Mouse (Mus musculus) myocyte (in vitro differentiated cells): ENCODE data around the gene Prkn. TPM values are rescaled to one million over a fixed set of nuclear protein-coding genes. Genes with fewer than 3 reads are reported as not detected.
A peak's percentile ranks its signal among the peaks of the same experiment; 100 is the strongest.

ENCODE experiments used
- H3K27me3 ChIP-seq: one replicate; pipeline ENCODE4 v1.6.1; 2011; ENCODE audit not compliant: control insufficient read depth, insufficient read depth, insufficient read length
- H3K36me3 ChIP-seq: one replicate; pipeline ENCODE4 v1.6.1; 2011; ENCODE audit not compliant: control insufficient read depth, insufficient read depth
- H3K4me2 ChIP-seq: one replicate; pipeline ENCODE4 v1.6.1; 2011; ENCODE audit warnings: low read depth, control low read depth
- H3K4me3 ChIP-seq: one replicate; pipeline ENCODE4 v1.5.1; 2011; ENCODE audit warnings: mild to moderate bottlenecking, control low read depth, moderate library complexity
- H3K79me2 ChIP-seq: one replicate; pipeline ENCODE4 v1.6.1; 2011; ENCODE audit not compliant: control insufficient read depth, insufficient read depth
- H3ac ChIP-seq: one replicate; pipeline ENCODE4 v1.6.1; 2011; ENCODE audit not compliant: control insufficient read depth, insufficient read length
- CEBPB ChIP-seq: IDR thresholded peaks from 2 replicates; pipeline ENCODE4 v1.6.1; 2011; ENCODE audit warnings: mild to moderate bottlenecking, moderate library complexity; ENCODE audit not compliant: poor library complexity, insufficient read depth, severe bottlenecking
- E2F4 ChIP-seq: IDR thresholded peaks from one replicate; pipeline ENCODE4 v1.6.1; 2011; ENCODE audit warnings: mild to moderate bottlenecking, control low read depth, moderate library complexity; ENCODE audit not compliant: insufficient read depth
- MAX ChIP-seq: IDR thresholded peaks from one replicate; pipeline ENCODE4 v1.6.1; 2011; ENCODE audit warnings: low read depth, mild to moderate bottlenecking, control low read depth
- MYOD1 ChIP-seq, 3 experiments: IDR thresholded peaks; one replicate each; pipeline ENCODE4 v1.6.1; 2011; ENCODE audit warnings: control low read depth in 2 of 3, low read depth in 2 of 3, mild to moderate bottlenecking in 2 of 3, moderate library complexity in 1 of 3; ENCODE audit not compliant: insufficient read length in 2 of 3, control insufficient read depth in 1 of 3
- MYOG ChIP-seq, 3 experiments: IDR thresholded peaks; one replicate each; pipeline ENCODE4 v1.6.1; 2011; ENCODE audit warnings: control low read depth in 2 of 3, low read depth in 2 of 3, mild to moderate bottlenecking in 2 of 3; ENCODE audit not compliant: insufficient read length in 2 of 3, control insufficient read depth in 1 of 3, insufficient read depth in 1 of 3
- POLR2A ChIP-seq: IDR thresholded peaks from one replicate; pipeline ENCODE4 v1.6.1; 2011; ENCODE audit warnings: low read depth, mild to moderate bottlenecking, control low read depth, moderate library complexity; ENCODE audit not compliant: insufficient read length
- POLR2AphosphoS2 ChIP-seq: IDR thresholded peaks from one replicate; pipeline ENCODE4 v1.6.1; 2011; ENCODE audit warnings: low read depth, control low read depth; ENCODE audit not compliant: insufficient read length
- REST ChIP-seq: IDR thresholded peaks from one replicate; pipeline ENCODE4 v1.6.1; 2011; ENCODE audit warnings: mild to moderate bottlenecking, control low read depth, moderate library complexity; ENCODE audit not compliant: insufficient read depth, insufficient read length
- SRF ChIP-seq: IDR thresholded peaks from one replicate; pipeline ENCODE4 v1.6.1; 2011; ENCODE audit warnings: low read depth; ENCODE audit not compliant: control insufficient read depth, insufficient read length
- TCF12 ChIP-seq: IDR thresholded peaks from one replicate; pipeline ENCODE4 v1.6.1; 2011; ENCODE audit warnings: mild to moderate bottlenecking, control low read depth; ENCODE audit not compliant: poor library complexity, insufficient read depth, severe bottlenecking
- TCF3 ChIP-seq: IDR thresholded peaks from one replicate; pipeline ENCODE4 v1.6.1; 2011; ENCODE audit warnings: low read depth, control low read depth; ENCODE audit not compliant: insufficient read length
- USF1 ChIP-seq: IDR thresholded peaks from one replicate; pipeline ENCODE4 v1.6.1; 2011; ENCODE audit warnings: low read depth, mild to moderate bottlenecking, control low read depth, moderate library complexity
- polyA plus RNA-seq: library from polyadenylated mRNA; unstranded; fragments of >200 nt; fragmentation: generic; extraction: Trizol; gene quantifications from one replicate; pipeline ENCODE4 v1.2.1, GENCODE M21; 2012; ENCODE audit warnings: missing spikeins

Prkn gene
- polyA plus RNA-seq, 1 experiment: 0.26 TPM

- Histone ChIP-seq H3K79me2 (no peaks in the 10 kb centered on the region), H3K4me3 (no peak overlapping the region), H3K36me3 (no peaks in the 10 kb centered on the region), H3K4me2 (no peak overlapping the region), H3K27me3 (no peaks in the 10 kb centered on the region), H3ac (no peak overlapping the region)
- TF ChIP-seq SRF (no peak), POLR2AphosphoS2 (no peak), TCF12 (no peak), MYOD1 (IDR thresholded peaks at IDR 0.05; ENCODE audit: control insufficient read depth in 1 of 3, insufficient read length in 2 of 3, low read depth in 2 of 3) (no peak), USF1 (no peak), REST (no peak), POLR2A (no peak), CEBPB (no peak), MAX (no peak), TCF3 (no peak), MYOG (IDR thresholded peaks at IDR 0.05; ENCODE audit: control insufficient read depth in 1 of 3, insufficient read depth in 1 of 3, insufficient read length in 2 of 3, low read depth in 2 of 3) (no peak)
These were observed 1205.7 kb downstream of the Prkn start for GRCm38 (mm10) chr17:12045861-12046273.

- Histone ChIP-seq H3K4me2 (no peak overlapping the region), H3K36me3 (no peaks in the 10 kb centered on the region), H3K27me3 (no peaks in the 10 kb centered on the region), H3K4me3 (no peak overlapping the region), H3ac (no peak overlapping the region), H3K79me2 (no peaks in the 10 kb centered on the region)
- TF ChIP-seq MAX: no peak
- TF ChIP-seq POLR2AphosphoS2: no peak
- TF ChIP-seq MYOG (IDR thresholded peaks at IDR 0.05; ENCODE audit: control insufficient read depth in 1 of 3, insufficient read depth in 1 of 3, insufficient read length in 2 of 3, low read depth in 2 of 3): no peak
- TF ChIP-seq REST: no peak
- TF ChIP-seq E2F4: no peak
- TF ChIP-seq USF1: no peak
- TF ChIP-seq POLR2A: no peak
- TF ChIP-seq TCF3: no peak
- no peak for TF ChIP-seq MYOD1 (IDR thresholded peaks at IDR 0.05; ENCODE audit: control insufficient read depth in 1 of 3, insufficient read length in 2 of 3, low read depth in 2 of 3)
- no peak for TF ChIP-seq SRF
- TF ChIP-seq TCF12: no peak
- TF ChIP-seq CEBPB: no peak
These were observed 1206.8 kb downstream of the Prkn start for GRCm38 (mm10) chr17:12047032-12047431.

GRCm38 (mm10) chr17:12047523-12047922, 1207.3 kb downstream of the Prkn start:
- H3K27me3 ChIP-seq: no peaks in the 10 kb centered on the region
- H3ac ChIP-seq: no peak overlapping the region
- no peaks in the 10 kb centered on the region for H3K36me3 ChIP-seq
- no peak overlapping the region for H3K4me3 ChIP-seq
- H3K79me2 ChIP-seq: no peaks in the 10 kb centered on the region
- no peak overlapping the region for H3K4me2 ChIP-seq
- TF ChIP-seq REST (no peak), USF1 (no peak), CEBPB (no peak), POLR2AphosphoS2 (no peak), E2F4 (no peak), MYOG (IDR thresholded peaks at IDR 0.05; ENCODE audit: control insufficient read depth in 1 of 3, insufficient read depth in 1 of 3, insufficient read length in 2 of 3, low read depth in 2 of 3) (no peak), SRF (no peak), POLR2A (no peak), TCF3 (no peak)

GRCm38 (mm10) chr17:12048695-12049490, 1208.7 kb downstream of the Prkn start:
- TF ChIP-seq REST (no peak), CEBPB (no peak), MYOG (IDR thresholded peaks at IDR 0.05; ENCODE audit: control insufficient read depth in 1 of 3, insufficient read depth in 1 of 3, insufficient read length in 2 of 3, low read depth in 2 of 3) (no peak), E2F4 (no peak), MAX (no peak)
- Histone ChIP-seq H3ac (no peak overlapping the region), H3K79me2 (no peaks in the 10 kb centered on the region)

GRCm38 (mm10) chr17:12050261-12050660, 1210.1 kb downstream of the Prkn start:
- Histone ChIP-seq H3K27me3 (no peaks in the 10 kb centered on the region), H3K36me3 (no peaks in the 10 kb centered on the region), H3K4me3 (no peak overlapping the region), H3K4me2 (no peak overlapping the region), H3K79me2 (no peaks in the 10 kb centered on the region), H3ac (no peak overlapping the region)
- TF ChIP-seq MYOD1 (IDR thresholded peaks at IDR 0.05; ENCODE audit: control insufficient read depth in 1 of 3, insufficient read length in 2 of 3, low read depth in 2 of 3): no peak
- TF ChIP-seq REST: no peak
- TF ChIP-seq SRF: no peak
- no peak for TF ChIP-seq E2F4
- TF ChIP-seq POLR2AphosphoS2: no peak
- TF ChIP-seq TCF3: no peak
- TF ChIP-seq MAX: no peak
- no peak for TF ChIP-seq TCF12
- no peak for TF ChIP-seq POLR2A
- no peak for TF ChIP-seq MYOG (IDR thresholded peaks at IDR 0.05; ENCODE audit: control insufficient read depth in 1 of 3, insufficient read depth in 1 of 3, insufficient read length in 2 of 3, low read depth in 2 of 3)
- TF ChIP-seq CEBPB: no peak
- no peak for TF ChIP-seq USF1

More at GRCm38 (mm10) chr17:12048695-12049490, 1208.7 kb downstream of the Prkn start:
- H3K4me3 ChIP-seq: no peak overlapping the region
- H3K36me3 ChIP-seq: no peaks in the 10 kb centered on the region
- no peaks in the 10 kb centered on the region for H3K27me3 ChIP-seq
- peak overlapping the region; percentile 14 for H3K4me2 ChIP-seq
